Mouse (Mus musculus) gastrocnemius, postnatal 25 days (tissue): ENCODE results near the gene Tns3. TPM values are rescaled to one million over a fixed set of nuclear protein-coding genes. Genes with fewer than 3 reads are reported as not detected.

ENCODE experiments used
- DNase-seq: peaks from one replicate; pipeline ENCODE4 v3.0.0; 2022
- total RNA-seq, 2 experiments: library from RNA; stranded (reverse); gene quantifications; 1 replicate in 1 of 2; 2 replicates in 1 of 2; pipeline ENCODE4 v1.2.3; 2021

Tns3 gene
- total RNA-seq, 2 experiments from 2014 or later: 6.6 to 7.1 TPM

DNA sequence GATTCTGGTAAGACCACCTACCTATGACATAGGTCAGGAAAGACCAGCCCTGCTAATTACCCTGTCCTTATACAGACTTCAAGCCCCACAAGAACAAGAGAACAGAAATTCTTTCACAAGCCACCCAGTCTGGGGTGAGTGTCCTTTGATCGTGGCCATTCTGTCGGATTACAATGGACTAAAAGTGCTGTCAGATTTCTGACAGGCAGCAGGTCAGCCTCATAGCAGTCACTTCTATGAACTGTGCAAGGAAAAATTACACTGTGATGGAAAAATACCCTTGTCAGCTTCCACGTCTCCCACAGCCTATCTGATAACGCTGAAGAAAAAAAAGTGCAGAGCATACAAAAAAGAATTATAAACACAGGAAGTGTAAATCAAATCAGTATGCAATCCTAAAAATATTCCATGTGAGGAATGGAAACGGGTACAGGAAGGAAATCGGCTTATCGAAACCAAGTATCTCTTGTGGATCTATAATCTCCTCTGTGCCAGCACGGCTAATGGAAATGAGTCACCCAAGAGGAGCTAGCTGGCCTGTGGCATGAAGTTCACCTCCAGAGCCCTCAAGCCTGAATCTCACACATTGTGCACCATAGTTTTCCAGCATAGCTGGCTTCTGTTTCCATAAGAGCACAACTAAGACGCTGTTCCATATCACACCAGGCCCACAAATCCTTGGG, 138.7 kb downstream of the Tns3 start:
- no peak for DNase-seq

DNA sequence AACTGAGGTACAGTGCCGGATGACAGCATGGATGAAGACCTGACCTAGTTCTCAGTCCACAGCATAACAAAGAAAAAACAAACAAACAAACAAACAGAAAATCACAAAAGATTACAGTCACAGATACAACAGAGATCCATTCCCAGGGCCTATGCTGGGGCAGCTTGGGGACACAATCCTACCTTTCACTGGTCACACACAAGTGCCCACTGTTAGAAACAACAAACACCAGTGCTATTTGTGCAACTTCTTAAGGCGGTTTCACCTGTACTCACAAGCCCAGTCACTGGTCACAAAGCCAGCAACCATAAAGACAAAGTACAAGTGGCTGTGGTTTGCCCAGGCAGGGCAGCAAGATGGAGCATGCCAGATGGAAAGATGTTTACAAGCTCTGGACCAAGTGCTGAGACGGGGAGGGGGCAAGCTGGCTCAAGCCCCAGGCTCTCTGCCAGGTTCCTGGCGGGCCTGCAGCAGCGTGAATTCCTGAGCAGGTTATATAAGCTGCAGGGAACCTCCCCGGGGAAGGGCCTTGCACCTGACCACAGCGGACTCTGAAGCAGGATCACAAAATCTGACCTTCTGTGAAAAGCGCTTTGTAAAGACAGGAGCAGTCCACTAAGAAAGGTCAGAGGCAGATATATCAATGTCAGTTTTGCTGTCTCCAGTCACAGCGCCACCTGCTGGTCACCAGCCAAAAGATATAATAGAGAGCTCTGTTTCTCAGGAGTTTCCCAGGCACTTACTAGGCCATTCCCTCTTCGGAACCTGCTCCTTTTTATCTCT, 140.8 kb downstream of the Tns3 start:
- DNase-seq: peak; percentile 83

DNA sequence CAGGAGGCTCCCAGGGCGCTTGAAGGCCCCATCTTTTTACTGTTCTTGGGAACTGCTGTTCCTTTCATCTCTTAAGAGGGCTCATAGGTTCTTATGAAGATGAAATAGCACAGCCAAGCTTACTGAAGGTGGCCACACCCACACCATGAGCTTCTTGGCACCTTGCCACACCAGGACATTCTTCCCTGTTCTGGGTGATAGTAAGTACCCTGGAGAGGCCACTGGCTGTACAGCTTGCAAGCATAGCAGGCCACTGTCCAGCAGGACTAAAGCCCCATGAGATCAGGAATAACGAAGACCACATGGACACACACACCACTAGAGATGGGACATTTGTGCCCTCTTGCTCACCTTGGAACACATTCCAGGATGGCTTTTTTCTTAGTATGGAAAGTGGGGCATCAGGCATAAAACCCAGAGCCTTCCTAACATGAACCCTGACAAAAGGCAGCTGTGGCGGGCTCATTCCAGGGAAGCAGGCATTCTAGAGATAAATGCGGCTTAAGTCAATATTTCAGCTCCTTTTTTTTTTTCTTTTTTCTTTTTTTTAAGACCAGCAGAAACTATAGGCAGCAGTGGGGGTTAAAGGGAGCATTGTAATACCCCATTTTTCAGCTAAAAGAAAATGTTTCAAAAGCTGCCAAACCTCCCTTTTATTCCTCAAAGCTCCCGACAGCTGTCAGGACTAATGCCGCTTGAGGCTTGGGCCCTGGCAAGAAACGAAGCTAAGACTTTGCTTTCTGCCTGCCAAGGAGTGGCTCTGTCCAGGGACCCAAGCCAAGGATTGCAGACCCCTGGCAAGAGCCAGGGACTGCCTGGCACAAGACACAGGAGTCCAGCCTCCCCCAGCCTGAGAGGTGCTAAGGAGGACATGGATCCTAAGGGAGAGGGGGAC, 150.7 kb downstream of the Tns3 start:
- no peak for DNase-seq

DNA sequence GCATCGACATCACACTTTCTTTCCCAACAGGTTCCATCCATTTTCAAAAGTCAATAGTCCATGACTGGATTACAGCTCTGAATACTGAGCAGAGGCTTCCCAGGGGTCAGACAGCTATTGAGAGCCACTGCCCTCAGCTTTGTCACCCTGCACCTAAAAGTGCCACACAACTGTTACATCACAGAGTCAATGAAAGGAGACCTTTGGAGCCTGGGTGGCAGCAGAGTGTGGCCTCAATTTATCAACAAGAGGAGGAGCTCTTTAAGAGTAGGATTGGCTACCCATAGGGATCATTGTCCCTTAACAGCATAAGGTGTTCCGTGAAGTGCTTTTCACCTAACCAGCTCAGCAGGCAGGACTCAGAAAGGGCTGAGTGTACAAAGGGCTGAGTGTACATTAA, 154.0 kb downstream of the Tns3 start:
- DNase-seq: no peak

DNA sequence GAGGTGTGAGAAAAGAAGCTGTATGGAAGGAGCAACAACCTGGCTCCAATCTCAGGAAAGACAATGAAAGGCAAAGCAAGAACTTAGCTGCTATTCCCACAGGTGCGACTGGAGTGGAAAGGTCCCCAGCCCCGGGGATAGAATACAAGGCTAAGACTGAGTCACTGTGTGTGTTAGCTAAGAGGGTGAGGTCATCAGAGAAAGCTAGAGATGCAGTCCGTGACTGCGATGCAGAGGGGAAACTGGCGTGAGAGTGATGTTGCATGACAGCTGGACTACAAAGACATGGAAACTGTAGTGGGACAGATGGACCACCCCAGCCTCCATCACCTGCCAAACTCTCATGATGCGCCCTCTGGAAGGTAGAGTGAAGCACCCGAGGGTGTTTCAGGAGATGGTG, 154.7 kb downstream of the Tns3 start:
- no peak for DNase-seq

DNA sequence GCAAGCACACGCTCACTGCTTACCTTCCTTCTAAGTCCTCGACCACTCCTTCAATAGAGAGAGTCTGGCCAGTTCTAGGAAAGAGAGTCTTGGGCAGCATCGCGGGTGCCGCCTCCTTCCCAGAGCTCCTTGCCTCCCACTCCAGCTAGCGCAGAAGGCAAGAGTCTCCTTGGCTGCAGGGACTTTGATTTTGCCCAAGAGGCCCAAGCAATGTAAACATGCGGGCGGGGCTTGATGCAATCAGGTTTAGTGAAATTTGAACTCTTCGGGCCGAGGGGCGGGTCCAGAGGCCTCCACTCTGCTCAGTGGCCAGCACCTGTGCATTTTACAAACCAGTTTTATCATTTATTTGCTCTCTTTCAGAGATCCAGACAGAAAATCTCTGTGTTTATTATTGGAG, 160.6 kb downstream of the Tns3 start:
- DNase-seq: no peak

DNA sequence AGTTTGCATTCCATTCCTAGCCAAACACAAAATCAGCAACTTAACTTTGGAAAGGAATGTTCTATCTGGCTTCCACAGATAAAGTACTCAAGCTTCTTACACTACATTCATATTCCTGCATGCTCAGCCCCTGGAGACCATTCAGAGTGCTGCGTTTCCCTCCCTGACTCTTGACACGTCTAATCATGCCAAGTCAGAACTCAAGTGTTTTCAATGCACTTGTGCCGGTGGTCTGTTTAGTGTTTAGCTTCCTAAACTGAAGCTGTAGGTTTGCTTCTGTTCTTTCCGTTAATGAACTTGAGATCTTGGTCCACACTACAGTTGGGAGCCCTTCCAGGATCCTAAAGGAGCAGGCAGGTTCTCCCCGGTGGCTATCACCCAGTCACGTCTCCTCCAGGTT, 163.5 kb downstream of the Tns3 start:
- no peak for DNase-seq

DNA sequence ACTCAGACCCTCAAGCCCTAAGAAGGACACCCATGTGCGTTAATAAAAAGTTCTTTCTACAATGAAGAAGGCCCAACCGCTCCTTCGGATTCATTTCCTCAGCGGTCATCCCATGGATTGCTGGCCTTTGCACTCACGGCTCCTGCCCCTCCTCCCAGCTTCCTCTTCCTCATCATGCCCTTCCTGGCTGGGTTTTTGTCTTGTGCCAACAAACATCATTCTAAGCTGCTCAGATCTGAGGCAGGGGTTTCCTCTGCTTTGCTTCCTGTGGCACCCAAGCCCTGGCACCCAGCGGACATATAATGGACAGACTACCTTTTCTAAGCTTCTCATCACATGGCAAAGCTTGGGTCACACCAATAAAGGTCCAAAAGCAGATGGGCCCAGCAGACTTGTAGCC, 167.2 kb downstream of the Tns3 start:
- no peak for DNase-seq

DNA sequence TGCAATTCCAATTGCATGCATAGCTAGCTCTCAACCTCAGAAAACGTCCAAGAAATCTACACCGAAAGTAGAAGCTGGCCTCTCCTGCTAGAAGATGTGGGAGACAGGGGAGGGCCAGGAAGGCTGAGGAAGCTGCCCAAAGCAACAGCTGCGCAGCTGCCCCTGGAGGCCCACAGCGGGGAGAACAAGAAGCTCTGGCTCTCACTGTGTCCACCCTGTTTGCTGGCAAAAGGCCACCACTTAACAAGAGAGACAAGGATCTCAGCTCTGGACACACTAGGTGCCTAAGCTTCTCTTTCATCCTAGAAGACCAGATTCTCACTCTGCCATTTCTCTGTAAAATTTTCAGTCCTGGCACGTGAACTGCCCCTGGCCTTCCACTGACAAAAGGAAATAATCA, 167.6 kb downstream of the Tns3 start:
- peak; percentile 82 for DNase-seq

DNA sequence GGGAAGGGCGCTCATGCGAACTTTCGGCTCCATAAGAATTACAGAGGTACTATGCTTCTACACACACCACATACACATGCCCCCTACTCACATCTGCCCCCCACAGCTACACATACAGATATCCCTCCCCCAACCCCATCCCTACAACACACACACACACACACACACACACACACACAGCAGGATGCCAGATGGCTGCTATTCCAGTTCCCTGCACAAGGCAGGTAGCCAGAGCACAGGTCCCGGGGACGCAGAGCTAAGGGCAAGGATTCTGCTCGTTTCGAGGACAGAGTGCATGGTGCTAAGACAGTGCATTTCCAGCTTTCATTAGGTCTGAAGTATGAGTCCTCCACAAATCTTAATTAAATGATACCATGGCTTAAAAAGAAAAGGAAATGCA, 168.5 kb downstream of the Tns3 start:
- no peak for DNase-seq

DNA sequence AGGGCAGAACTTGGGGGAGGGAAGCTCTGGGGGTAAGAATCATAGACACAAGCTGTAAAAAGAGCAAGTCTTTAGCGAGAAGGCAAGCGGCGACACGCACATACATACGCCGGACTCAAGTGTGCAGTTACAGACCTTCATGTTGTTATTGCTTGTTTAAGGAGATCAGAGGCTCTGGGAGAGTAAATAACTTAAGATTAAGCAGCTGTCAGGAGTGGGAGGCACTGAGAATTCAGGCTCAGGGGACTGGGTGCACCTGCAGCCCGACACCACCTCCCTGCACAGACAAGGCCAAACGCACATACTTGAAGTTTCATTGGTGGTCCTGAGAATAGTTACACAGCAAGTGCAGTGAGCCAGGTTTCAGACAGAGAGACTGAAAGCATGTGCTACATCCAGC, 169.3 kb downstream of the Tns3 start:
- no peak for DNase-seq

DNA sequence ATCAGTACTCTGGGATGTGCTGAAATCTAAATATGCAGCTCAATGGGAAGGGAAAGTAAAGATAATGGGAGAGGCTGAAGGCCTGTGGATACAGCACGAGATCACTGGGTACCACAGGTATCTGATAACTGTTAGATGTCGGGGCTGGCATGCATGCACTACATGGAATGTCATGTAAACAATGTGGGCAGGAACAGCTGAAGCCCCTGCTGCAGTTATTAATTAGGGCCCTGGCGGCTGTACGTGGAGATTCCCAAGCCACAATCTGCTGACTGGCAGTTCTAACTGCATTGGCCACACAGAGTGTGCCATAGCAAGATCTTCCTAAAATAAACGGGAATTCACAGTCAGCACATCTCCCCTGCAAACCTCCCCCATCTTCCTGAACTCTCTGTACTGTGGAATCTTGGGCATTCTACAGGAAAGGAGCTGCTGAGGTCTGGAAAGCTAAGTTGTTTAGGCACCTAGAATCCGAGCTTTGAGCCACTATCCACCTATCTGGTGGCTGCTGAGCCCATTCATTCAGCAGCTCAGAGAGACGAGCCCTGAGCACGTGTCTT, 170.3 kb downstream of the Tns3 start:
- no peak for DNase-seq

DNA sequence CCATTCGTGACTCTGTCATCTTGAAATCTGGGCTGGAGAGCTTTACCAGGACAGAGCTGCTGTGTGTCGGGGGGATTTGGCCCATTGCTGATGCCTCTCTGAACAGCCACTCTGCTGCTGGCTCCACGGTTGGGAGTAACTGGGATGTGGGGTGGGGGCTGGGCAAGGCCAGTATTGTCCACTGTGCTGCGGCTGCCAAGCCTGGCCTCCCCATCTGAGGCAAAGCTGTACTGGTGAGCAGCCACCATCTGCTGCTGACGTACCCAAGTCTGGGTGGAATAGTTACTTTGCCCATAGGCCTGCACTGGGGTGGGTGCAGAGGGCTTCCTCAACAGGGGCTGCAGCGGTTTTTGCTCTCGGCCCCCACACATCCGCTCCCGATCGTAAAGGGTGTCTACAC, 172.0 kb downstream of the Tns3 start:
- DNase-seq: no peak

DNA sequence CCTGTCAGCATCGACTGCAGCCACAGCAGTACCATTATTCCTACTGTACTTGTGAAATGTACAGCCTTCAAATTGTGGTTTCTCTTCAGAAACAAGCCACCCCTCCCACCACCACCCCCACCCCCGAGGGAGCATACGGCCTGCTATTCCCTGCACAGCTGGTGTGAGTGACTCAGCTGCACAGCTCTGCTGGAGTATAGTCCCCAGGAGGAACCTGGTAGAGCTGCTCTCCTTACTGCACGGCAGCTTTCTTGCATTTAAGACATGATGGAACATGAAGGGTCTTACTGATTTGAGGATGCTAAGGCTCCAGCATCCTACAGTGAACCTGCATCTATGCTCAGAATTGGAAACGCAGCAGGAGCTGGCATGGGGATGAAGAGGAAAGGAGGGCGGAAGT, 176.1 kb downstream of the Tns3 start:
- DNase-seq: no peak

DNA sequence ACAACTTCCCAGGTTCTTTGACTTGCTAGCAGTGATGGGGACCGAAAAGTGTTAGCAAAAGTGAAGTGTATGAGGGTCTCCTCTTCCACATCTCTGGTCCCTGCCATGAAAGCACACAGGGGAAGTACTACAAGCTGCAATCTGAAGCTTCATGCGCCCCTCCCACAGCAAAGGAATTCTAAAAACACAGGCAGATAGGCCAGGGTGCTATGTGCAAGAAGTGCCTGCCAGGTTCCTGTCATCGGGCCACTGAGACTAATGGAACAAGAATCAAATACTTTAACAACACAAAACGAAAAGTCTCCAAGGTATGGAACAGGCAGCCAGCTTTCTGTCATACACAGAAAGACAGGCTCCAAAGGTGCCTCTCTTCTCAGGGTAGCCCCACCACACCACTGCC, 177.8 kb downstream of the Tns3 start:
- DNase-seq: no peak

DNA sequence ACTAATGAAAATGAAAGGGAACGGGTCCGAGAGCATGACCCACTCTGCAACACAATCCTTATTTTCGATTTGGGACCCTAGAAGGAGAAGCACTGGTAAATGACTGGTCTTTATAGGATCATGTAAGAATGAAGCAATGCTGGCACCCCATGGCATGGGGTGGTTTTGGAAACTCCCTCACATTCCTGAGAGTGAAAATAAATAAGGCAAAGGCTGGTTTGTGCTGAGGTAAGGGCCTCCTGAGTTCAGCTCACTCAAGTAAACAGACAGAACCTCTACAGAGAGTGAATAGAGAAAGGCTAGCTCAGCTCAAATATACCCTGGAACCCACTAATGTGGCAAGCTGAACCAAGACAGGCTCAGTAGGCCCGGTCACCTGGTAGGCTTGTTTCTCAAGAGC, 179.8 kb downstream of the Tns3 start:
- DNase-seq: no peak

DNA sequence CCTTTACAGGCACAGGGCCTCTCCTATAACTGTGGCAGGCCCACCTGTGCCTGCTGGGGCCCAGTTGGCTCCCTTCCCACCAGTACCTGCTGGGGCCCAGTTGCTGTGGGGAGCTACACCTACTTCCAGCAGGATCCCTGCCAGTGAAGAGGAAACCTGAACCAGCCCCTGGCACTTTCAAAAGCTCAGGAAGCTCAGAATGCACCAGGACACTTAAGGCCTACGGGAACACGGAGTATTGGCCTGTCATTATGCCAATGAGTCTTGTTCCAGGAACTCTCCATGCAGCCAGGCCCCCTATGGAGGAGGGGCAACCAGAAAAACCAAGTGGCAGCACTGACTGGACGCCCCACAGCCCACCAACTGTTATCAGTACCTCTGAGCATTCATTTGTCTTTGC, 181.6 kb downstream of the Tns3 start:
- DNase-seq: peak; percentile 69

DNA sequence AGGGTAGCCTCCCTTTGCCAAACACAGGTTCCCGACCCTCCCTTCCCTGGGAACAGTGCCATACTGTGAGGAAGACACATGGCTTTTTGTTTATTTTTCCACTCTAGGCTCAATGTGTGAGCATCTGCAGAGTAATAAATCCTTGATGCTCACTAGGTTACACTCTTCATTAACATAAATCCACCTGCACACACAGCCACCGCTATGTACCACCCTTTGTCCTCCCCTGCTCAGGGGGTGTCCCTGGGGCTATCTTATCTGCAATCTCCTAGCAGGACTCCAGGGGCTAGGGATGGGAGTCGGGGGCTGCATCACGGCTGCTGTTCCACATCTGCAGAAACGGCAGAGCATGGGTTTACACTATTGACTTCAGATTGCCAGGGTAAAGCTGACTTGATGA, 182.4 kb downstream of the Tns3 start:
- no peak for DNase-seq

DNA sequence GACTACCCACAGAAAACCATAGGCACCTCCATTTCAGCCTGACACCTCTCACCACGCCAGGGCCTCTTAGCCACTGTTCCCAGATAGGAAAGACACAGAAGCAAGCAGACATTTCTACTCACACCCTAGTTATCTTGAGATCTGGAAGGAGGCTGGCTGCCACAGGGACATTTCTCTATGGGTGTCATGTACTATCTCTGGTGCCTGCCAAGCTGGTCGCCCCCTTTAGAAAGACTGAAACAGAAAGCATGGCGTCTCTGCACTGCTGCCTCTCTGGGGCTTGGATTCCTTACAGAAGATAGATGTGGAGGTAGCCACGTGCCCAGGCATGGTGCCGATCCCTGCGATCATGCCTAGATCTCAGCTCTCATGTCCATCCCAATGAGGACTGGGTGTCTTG, 182.8 kb downstream of the Tns3 start:
- DNase-seq: no peak

DNA sequence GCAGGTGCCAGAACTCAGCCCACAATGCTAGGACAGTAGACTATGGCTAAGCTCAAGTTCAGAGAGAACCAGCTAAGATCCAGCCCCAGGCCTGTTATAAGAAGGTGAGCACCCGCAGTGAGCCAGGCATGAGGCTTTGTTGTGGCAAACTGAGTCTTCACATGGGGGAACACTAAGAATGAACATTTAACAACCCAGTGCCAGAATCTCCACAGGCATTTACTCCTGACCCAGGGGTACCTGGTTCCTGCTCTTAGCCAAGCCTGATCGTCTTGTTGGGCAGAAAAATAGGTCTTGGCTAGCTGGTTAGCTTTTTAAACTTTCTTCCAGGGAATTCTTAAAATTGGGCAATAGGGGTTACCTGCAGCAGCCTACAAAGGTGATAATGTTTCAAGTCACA, 184.5 kb downstream of the Tns3 start:
- DNase-seq: no peak

DNA sequence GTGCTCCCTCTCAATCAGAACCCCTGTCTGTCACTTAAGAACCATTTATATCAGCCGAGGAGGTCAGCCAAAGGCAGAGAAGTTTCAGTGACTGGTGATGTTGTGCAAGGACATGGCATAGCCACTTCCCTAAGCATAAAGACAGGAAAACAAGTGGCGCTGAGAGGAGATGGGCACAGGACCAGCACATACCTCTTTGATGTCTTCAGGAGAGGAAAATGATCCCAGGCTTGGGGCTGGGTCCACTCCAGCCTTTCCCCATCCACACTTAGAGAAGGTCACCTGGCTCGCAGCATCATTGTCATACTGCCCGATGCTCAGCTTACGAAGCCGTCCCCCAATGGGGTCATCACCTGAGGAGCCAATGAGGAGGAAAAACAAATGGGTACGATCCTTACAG, 185.0 kb downstream of the Tns3 start:
- DNase-seq: peak; percentile 51

DNA sequence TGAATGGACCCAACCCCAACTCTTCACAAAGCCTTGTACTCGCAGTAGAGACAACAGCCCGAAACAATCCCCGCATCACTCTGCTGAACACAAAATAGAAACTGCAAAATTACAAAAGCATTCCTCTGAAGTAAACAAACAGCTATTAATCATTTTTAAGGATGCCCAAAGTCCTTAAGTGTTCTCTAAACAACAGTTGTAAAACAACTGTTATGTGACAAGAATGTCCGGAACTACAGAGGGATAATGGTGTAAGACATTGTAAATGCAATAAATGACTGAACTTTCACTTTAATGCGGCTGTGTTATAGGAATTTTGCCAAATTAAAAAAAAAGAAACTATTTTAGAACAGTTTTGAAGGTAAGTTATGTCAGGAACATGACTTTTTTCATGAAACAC, 190.7 kb downstream of the Tns3 start:
- no peak for DNase-seq

DNA sequence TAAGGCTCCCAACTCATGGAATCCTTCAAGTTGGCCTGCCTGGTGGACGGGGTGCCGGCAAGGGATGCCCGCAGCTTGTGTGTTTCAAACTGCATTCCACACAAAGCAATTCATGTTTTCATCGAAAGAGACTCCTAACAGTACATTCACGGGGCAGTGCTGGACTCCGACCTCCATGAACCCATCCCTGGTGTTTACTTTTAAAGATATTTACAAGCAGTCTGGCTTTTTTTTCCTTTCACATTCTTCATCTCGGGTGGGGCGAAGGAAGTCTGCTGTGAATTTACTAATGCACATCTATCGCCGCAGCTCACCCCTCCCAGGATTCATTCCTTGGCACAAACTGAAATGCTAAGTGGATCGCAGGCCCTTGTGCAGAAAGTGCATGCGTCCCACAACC, 191.9 kb downstream of the Tns3 start:
- DNase-seq: no peak
